Mouse (Mus musculus): ENCODE measurements at regions not wholly inside any gene's neighbourhood (a gene's known extent, or its start where the extent isn't known, plus 50 kb on each side); places are given as distances from the start of the nearest gene placed in this dataset.

GRCm38 (mm10) chr4:10759491-10759890, 114.8 kb upstream of the 2610301B20Rik start:
- WGBS = 88% methylated on average over 4 of the region's 4 CpGs
- no peaks in the 10 kb centered on the region for H3K4me1 ChIP-seq (ENCODE audit: control insufficient read depth, insufficient read depth, low read length)
- no peak overlapping the region for H3K9ac ChIP-seq (ENCODE audit: low read depth, low read length)
- no peaks in the 10 kb centered on the region for H3K27me3 ChIP-seq (replicated peaks; ENCODE audit: control insufficient read depth, insufficient read depth, low read length)
- H3K4me3 ChIP-seq (ENCODE audit: low read length) = no peak overlapping the region
- H3K4me2 ChIP-seq (ENCODE audit: low read depth, low read length) = no peak overlapping the region
- H3K9me3 ChIP-seq (ENCODE audit: control insufficient read depth, low read length) = no peaks in the 10 kb centered on the region
- H3K36me3 ChIP-seq (ENCODE audit: control insufficient read depth, insufficient read depth, low read length) = no peaks in the 10 kb centered on the region
- ATAC-seq = no peak
- H3K27ac ChIP-seq (ENCODE audit: low read length) = no peak overlapping the region

- WGBS = 75% methylated on average over 6 of the region's 6 CpGs
- H3K27me3 ChIP-seq (replicated peaks; ENCODE audit: control insufficient read depth, insufficient read depth, low read length) = no peaks in the 10 kb centered on the region
- H3K4me2 ChIP-seq (ENCODE audit: low read depth, low read length) = no peak overlapping the region
- no peak overlapping the region for H3K27ac ChIP-seq (ENCODE audit: low read length)
- no peaks in the 10 kb centered on the region for H3K36me3 ChIP-seq (ENCODE audit: control insufficient read depth, insufficient read depth, low read length)
- no peaks in the 10 kb centered on the region for H3K4me1 ChIP-seq (ENCODE audit: control insufficient read depth, insufficient read depth, low read length)
- no peak overlapping the region for H3K9ac ChIP-seq (ENCODE audit: low read depth, low read length)
- ATAC-seq = no peak
- no peak overlapping the region for H3K4me3 ChIP-seq (ENCODE audit: low read length)
- no peaks in the 10 kb centered on the region for H3K9me3 ChIP-seq (ENCODE audit: control insufficient read depth, low read length)
These were observed 106.6 kb upstream of the 2610301B20Rik start for GRCm38 (mm10) chr4:10767676-10768075.

GRCm38 (mm10) chr4:10770026-10770643, 104.2 kb upstream of the 2610301B20Rik start:
- H3K4me3 ChIP-seq (ENCODE audit: low read length) = no peak overlapping the region
- no peaks in the 10 kb centered on the region for H3K27me3 ChIP-seq (replicated peaks; ENCODE audit: control insufficient read depth, insufficient read depth, low read length)
- no peak overlapping the region for H3K4me2 ChIP-seq (ENCODE audit: low read depth, low read length)
- WGBS = 89% methylated on average over 13 of the region's 13 CpGs
- no peaks in the 10 kb centered on the region for H3K36me3 ChIP-seq (ENCODE audit: control insufficient read depth, insufficient read depth, low read length)
- no peaks in the 10 kb centered on the region for H3K9me3 ChIP-seq (ENCODE audit: control insufficient read depth, low read length)
- H3K9ac ChIP-seq (ENCODE audit: low read depth, low read length) = no peak overlapping the region
- no peak for ATAC-seq
- no peak overlapping the region for H3K27ac ChIP-seq (ENCODE audit: low read length)
- H3K4me1 ChIP-seq (ENCODE audit: control insufficient read depth, insufficient read depth, low read length) = no peaks in the 10 kb centered on the region

GRCm38 (mm10) chr4:10774557-10775215, 99.6 kb upstream of the 2610301B20Rik start:
- no peak overlapping the region for H3K27ac ChIP-seq (ENCODE audit: low read length)
- 27% methylated on average over 3 of the region's 3 CpGs for WGBS
- ATAC-seq = no peak

GRCm38 (mm10) chr4:10786701-10787100, 87.6 kb upstream of the 2610301B20Rik start:
- Histone ChIP-seq H3K36me3 (ENCODE audit: control insufficient read depth, insufficient read depth, low read length) (no peaks in the 10 kb centered on the region), H3K27me3 (replicated peaks; ENCODE audit: control insufficient read depth, insufficient read depth, low read length) (no peaks in the 10 kb centered on the region), H3K9me3 (ENCODE audit: control insufficient read depth, low read length) (no peaks in the 10 kb centered on the region), H3K4me2 (ENCODE audit: low read depth, low read length) (no peak overlapping the region), H3K9ac (ENCODE audit: low read depth, low read length) (no peak overlapping the region), H3K27ac (ENCODE audit: low read length) (no peak overlapping the region), H3K4me3 (ENCODE audit: low read length) (no peak overlapping the region), H3K4me1 (ENCODE audit: control insufficient read depth, insufficient read depth, low read length) (no peaks in the 10 kb centered on the region)
- no peak for ATAC-seq
- 72% methylated on average over 2 of the region's 2 CpGs for WGBS

More at GRCm38 (mm10) chr4:10774557-10775215, 99.6 kb upstream of the 2610301B20Rik start:
- Histone ChIP-seq H3K4me2 (ENCODE audit: low read depth, low read length) (no peak overlapping the region), H3K9me3 (ENCODE audit: control insufficient read depth, low read length) (no peaks in the 10 kb centered on the region), H3K27me3 (replicated peaks; ENCODE audit: control insufficient read depth, insufficient read depth, low read length) (no peaks in the 10 kb centered on the region), H3K4me1 (ENCODE audit: control insufficient read depth, insufficient read depth, low read length) (no peaks in the 10 kb centered on the region), H3K36me3 (ENCODE audit: control insufficient read depth, insufficient read depth, low read length) (no peaks in the 10 kb centered on the region), H3K9ac (ENCODE audit: low read depth, low read length) (no peak overlapping the region), H3K4me3 (ENCODE audit: low read length) (no peak overlapping the region)

- H3K27me3 ChIP-seq (replicated peaks; ENCODE audit: control insufficient read depth, insufficient read depth, low read length) = no peaks in the 10 kb centered on the region
- no peak overlapping the region for H3K9ac ChIP-seq (ENCODE audit: low read depth, low read length)
- no peaks in the 10 kb centered on the region for H3K36me3 ChIP-seq (ENCODE audit: control insufficient read depth, insufficient read depth, low read length)
- H3K4me2 ChIP-seq (ENCODE audit: low read depth, low read length) = no peak overlapping the region
- H3K4me3 ChIP-seq (ENCODE audit: low read length) = no peak overlapping the region
- no peaks in the 10 kb centered on the region for H3K4me1 ChIP-seq (ENCODE audit: control insufficient read depth, insufficient read depth, low read length)
- no peak for ATAC-seq
- no peaks in the 10 kb centered on the region for H3K9me3 ChIP-seq (ENCODE audit: control insufficient read depth, low read length)
- H3K27ac ChIP-seq (ENCODE audit: low read length) = no peak overlapping the region
These were observed 86.0 kb upstream of the 2610301B20Rik start for GRCm38 (mm10) chr4:10788306-10788705.

- WGBS = 77% methylated on average over 3 of the region's 3 CpGs
- Histone ChIP-seq H3K4me2 (ENCODE audit: low read depth, low read length) (no peak overlapping the region), H3K27me3 (replicated peaks; ENCODE audit: control insufficient read depth, insufficient read depth, low read length) (no peaks in the 10 kb centered on the region), H3K9ac (ENCODE audit: low read depth, low read length) (no peak overlapping the region), H3K9me3 (ENCODE audit: control insufficient read depth, low read length) (no peaks in the 10 kb centered on the region), H3K4me1 (ENCODE audit: control insufficient read depth, insufficient read depth, low read length) (no peaks in the 10 kb centered on the region), H3K36me3 (ENCODE audit: control insufficient read depth, insufficient read depth, low read length) (no peaks in the 10 kb centered on the region), H3K27ac (ENCODE audit: low read length) (no peak overlapping the region), H3K4me3 (ENCODE audit: low read length) (no peak overlapping the region)
- ATAC-seq = no peak
These were observed 85.2 kb upstream of the 2610301B20Rik start for GRCm38 (mm10) chr4:10789141-10789540.

GRCm38 (mm10) chr4:10792628-10793027, 81.7 kb upstream of the 2610301B20Rik start:
- no peaks in the 10 kb centered on the region for H3K36me3 ChIP-seq (ENCODE audit: control insufficient read depth, insufficient read depth, low read length)
- H3K9ac ChIP-seq (ENCODE audit: low read depth, low read length) = no peak overlapping the region
- no peak overlapping the region for H3K4me3 ChIP-seq (ENCODE audit: low read length)
- no peak for ATAC-seq
- no peak overlapping the region for H3K4me2 ChIP-seq (ENCODE audit: low read depth, low read length)
- no peaks in the 10 kb centered on the region for H3K27me3 ChIP-seq (replicated peaks; ENCODE audit: control insufficient read depth, insufficient read depth, low read length)
- H3K9me3 ChIP-seq (ENCODE audit: control insufficient read depth, low read length) = no peaks in the 10 kb centered on the region
- WGBS = 43% methylated on average over 3 of the region's 3 CpGs
- H3K27ac ChIP-seq (ENCODE audit: low read length) = no peak overlapping the region
- no peaks in the 10 kb centered on the region for H3K4me1 ChIP-seq (ENCODE audit: control insufficient read depth, insufficient read depth, low read length)

GRCm38 (mm10) chr4:10794471-10794870, 79.8 kb upstream of the 2610301B20Rik start:
- Histone ChIP-seq H3K9ac (ENCODE audit: low read depth, low read length) (no peak overlapping the region), H3K27me3 (replicated peaks; ENCODE audit: control insufficient read depth, insufficient read depth, low read length) (no peaks in the 10 kb centered on the region), H3K4me2 (ENCODE audit: low read depth, low read length) (no peak overlapping the region), H3K9me3 (ENCODE audit: control insufficient read depth, low read length) (no peaks in the 10 kb centered on the region), H3K4me1 (ENCODE audit: control insufficient read depth, insufficient read depth, low read length) (no peaks in the 10 kb centered on the region), H3K4me3 (ENCODE audit: low read length) (no peak overlapping the region), H3K27ac (ENCODE audit: low read length) (no peak overlapping the region), H3K36me3 (ENCODE audit: control insufficient read depth, insufficient read depth, low read length) (no peaks in the 10 kb centered on the region)
- 71% methylated on average over 3 of the region's 3 CpGs for WGBS
- ATAC-seq = no peak

Measured in intestine, embryonic 16.5 days (tissue).